Mouse (Mus musculus): ENCODE measurements at regions not wholly inside any gene's neighbourhood (a gene's known extent, or its start where the extent isn't known, plus 50 kb on each side); places are given as distances from the start of the nearest gene placed in this dataset.
A peak's percentile ranks its signal among the peaks of the same experiment; 100 is the strongest.

DNA sequence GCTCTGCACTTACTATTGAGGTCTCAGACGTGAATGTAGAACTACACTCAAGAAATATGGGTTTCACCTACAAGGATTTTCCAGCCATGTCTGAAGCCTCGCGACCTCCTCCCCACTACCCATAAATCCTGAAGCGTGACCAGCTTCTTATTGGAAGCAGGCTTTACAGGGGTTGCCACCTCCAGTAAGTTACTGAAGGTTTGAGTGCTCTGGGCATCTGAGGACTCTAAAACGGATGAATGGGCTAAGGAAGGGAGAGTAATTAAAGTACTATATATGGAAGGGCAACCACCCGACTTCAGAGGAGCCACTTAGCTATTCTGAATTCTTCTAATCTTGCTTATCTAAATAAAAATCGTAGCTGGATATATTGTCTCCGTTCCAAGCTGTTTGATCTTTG, 136.1 kb upstream of the Hmga2 start:
- DNase-seq = no peak

DNA sequence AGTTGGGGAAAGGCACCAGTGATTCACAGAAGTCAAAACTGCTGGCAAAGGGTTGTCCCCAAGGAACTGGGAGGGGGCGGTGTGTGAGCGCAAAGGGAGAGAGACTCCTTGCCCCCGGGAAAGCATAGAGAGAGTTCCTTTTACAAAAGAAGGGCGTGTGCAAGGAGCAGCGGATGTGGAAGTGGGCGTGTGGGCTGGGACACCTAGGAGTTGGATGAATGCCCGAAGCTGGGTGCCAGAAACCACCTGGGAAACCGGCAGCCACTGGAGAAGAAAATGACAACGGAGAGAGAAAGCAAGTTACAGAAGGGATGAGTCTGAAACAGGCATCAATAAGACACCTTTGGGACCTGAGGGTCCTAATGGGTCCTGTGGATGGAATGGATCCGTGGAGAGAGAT, 133.8 kb upstream of the Hmga2 start:
- DNase-seq = no peak

DNA sequence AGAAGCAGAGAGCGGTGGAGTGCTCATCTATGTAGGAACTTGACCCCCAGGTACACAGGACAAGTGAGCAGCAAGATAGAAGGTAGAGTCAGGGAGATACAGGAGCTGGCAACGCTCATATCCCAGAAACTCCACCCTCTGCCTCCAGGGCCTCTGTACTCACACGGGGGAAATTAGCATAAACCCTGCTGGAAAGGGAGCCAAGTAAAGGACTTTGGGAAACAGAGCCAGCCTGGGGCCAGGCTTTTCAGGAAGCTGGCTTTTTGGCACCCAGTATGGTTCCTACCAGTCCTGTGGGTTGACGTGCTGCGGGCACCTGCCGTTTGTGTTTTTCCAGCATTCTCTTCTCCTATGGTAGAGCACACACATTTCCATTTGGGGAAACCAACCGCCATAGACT, 128.2 kb upstream of the Hmga2 start:
- DNase-seq = no peak

DNA sequence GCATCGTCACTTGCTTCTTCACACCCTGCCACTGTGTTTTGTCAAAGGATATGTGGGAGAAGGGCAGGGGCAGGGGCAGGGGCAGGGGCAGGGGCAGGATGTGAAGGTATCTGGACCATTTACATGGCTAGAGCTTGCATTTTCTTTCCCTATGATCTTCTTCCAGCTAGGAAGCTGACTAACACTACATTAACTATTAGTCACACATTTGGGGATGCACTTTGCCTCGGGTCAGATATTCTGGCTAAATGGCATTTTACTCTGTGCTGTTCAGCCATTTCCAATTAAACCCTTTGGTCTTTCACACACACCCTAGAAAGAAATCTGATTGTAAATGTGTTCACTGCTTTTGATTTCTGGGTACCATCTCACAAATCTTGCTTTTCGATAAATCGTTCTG, 126.9 kb upstream of the Hmga2 start:
- no peak for DNase-seq

DNA sequence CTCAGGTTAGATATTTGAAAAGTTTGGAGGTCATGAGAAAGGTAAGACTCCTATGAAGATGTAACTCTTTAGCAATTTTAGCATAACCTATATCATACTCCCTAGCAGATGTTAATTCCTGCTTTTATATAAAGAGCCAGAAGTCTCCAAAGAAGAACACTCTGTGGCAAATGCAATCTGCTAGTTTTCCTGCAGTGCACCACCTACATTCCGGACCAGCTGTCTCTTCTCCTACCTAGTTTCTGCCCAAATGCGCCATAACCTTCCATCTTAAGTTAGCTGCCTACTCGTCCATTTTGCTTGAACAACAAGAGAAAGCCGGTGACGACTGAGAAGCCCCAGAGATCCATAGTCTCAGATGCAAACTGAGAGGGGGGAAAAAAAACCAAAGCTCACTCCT, 124.5 kb upstream of the Hmga2 start:
- DNase-seq = no peak

DNA sequence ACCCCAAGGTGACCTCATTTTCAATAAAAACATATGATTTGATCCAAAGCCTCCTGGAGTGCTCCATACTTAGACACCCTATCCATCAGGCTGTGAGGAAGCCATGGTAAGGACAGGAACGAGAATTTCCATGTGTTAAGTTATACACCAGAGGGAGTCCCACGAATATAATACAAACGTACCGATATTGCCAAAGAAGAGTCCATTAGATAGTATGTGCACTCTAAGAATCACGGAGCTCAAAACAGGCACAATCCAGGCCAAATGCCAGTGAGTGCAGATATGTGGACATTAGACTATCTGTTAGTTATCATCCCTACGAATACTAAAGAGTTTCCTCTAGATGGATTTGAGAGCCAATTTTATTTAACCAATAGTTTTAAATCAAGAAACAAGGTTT, 123.3 kb upstream of the Hmga2 start:
- DNase-seq = no peak

DNA sequence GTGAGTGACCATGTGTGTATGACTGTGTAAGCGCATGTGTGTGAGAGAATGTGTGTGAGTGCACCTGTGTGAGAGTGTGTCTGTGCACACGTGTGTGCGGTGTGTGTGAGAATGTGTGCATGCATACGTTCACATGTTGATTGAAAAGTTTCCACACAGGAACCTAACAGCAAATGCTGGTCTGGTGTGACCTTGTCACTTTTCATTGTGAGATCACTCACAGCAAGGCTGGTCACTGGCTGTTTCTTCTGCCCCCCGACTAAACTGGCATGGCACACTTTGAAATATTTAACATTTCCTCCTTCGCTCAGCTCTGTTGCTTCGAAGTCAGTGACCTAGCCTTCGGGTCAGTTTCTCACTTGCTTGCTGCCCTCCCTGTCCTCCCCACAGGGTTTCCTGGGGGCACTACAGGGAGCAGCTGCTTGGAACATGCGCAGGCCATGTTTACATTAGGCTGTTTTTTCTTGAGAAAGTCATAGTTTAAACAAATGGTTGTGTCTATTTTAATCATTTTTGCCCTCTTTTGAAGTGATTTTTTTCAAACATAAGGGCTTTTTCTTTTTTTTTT, 121.1 kb upstream of the Hmga2 start:
- DNase-seq = no peak

DNA sequence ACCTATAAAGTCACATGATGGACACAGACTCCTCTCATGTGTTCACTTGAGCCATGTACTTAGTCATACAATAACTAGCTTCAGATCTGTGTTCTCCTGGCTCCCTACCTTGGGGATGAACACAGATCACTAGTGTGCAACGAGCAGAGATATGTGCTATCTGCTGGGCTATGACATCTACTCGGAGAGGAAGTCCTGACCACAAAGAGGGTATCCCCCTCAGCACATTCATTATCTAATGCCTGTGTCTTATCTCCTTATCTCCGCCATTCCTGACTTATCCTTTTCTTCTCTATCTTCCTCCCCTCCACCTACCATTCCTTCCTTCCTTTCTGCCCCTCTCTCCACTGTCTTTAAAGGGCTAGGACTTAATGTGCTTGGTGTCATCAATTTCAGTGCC, 118.9 kb upstream of the Hmga2 start:
- no peak for DNase-seq

DNA sequence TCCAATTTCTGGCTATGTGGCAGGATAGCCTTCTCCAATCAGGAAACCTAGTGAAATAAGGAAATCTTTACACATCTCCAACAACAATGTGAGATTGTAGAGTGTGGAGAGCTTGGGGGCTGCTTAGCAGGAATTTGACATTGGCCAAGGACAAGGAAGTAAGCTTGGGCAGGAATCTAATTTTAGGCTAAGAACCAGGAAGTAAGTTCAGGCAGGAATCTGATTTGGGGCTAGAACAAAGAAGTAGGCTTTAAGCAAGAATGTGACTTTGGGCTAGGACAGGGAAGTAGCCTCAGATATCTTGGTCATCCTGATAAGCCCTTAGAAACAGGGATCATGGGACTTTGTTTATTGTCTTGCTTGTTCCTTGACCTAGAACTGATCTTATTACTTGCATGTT, 117.6 kb upstream of the Hmga2 start:
- DNase-seq = no peak

DNA sequence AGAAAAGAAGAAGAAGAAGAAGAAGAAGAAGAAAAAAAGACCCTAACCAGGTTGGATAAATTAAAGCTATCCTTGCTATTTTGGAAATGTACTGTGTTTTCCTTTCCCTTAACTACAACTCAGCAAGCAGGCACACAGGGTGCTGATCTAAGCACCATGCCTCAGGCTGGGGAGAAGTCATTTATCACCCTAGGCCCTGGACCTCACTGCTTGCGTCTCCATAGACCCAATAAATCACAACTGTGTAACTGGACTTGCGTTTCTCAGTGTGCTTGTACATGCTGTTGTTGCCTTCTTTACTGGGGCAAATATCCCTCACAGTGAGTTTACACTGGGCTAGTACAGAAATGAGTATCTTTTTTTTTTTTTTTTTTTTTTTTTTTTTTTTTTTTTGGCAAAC, 113.4 kb upstream of the Hmga2 start:
- no peak for DNase-seq

DNA sequence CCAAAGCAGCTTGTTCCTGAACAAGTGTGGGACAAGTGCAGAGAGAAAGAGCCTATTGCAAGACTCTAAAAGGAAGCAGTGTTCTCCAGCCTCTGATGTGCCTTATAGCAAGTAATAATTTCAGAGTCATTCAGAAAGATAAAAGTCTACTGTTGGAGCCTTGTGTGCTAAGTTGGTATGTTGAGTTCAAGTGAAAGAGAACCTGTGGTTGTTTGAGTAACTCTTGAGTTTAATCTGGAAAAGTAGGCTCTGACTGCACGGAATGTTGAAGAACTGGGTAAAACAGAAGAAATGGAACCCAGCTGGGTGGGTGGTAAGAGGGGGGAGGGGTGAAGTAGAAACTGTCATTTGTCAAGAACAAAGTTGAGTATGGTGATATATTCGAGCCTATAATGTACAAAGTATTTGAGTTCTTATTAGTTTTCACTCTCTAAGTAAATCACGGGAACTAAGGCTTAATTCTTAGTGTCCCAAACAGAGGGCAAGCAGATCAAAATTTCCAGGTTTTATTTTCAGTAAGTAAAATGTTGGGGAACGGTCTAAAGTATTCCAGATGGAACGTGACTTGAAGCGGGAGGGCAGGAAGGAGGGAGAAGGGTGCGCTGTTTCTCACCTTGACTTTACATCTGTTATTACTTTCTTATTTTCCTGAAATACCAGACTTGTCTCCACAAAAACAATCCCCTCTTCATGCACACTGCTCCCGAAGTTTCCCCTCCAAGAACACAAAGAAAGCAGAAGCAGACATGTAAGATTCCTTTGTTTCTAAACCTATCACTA, 111.8 kb upstream of the Hmga2 start:
- no peak for DNase-seq

DNA sequence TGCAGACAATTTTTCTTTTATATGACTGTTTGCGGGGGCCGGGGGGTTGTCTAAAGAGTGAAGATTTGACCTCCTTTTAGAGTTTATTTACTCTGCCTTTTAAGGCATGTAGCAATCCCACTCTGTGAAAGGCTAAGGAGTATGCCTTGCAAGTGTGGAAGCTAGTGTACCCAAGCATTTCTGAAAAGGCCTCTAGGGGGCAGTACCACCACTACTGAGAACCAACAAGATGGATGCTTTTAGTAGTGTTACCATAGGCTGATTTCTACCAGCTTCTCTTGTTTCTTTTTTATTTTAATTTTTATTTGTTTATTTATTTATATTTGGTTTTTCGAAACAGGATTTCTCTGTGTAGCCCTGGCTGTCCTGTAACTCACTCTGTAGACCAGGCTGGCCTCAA, 110.9 kb upstream of the Hmga2 start:
- DNase-seq = peak; percentile 46 to 58

DNA sequence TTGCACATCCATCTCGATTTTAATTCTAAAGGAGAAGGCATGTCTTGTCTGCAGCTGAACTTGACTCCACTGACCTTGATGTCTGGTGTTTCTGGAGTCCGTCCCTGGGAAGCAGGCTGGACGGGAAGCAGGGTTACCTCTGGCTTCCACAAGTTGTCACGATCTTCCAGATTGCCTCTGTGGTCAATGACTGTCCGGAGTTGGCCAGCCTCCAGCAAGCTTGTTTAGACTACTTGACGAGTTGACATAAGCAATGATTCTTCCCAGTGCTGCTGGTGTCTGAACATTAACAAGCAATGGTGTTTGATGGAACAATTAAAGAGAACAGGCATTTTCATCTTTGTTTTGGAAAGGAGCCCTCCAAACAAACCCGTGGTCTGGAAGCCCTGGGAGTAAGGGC, 106.2 kb upstream of the Hmga2 start:
- DNase-seq = no peak

DNA sequence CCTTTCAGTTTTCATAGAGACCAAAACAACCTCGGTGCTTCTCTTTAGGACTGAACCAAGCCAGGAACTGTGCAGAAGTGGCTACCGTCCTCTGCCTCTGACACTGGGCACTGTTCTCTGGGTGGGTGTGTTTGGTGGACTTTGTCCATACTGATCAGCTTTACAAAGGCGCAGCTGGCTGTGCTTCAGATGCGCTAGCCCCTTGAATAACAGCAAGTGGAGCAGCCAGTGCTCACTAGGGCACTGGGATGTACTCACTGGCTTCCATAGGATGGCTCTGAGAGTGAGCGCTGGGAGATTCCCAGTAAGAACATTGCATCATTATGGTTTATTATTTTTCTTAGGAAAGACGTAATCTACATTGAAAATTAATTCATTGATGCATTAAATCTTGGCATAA, 105.3 kb upstream of the Hmga2 start:
- no peak for DNase-seq

DNA sequence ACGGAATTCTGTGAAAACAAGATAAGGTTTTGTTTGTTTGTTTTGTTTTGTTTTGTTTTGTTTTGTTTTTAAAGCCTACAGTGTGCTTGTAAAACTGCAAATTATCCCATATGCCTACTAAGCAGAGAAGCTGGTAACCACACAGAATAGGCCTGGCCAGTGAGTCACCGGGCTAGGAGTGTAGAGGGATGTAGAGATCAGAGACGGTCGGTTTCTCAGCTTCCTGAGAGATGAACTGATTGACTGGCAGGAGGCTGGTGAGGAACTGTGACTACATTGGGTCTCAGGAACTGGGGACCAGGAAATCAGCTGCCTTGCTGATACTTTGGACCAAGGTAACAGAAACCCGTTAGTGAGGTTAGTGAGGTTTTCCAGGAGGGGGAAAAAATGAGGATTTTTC, 100.6 kb upstream of the Hmga2 start:
- DNase-seq = no peak

DNA sequence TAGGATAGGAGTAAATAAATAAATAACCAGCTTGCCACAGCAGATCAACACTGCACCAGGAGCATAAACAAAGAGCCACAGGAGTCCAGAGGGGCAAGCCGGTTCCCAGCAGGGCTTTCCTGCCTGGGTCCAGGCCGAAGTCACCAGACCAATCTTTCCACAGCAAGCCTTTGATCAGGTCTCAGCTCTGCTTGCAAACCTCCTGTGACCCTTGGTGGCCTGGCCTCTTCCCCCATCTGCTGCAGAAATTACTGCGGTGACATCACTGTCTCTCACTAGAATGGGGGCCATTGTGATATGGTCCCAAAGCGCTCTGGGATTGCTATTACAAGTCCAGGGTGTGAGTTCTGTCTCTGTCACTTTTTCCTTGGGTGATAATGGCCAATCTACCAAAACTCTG, 99.9 kb upstream of the Hmga2 start:
- no peak for DNase-seq

DNA sequence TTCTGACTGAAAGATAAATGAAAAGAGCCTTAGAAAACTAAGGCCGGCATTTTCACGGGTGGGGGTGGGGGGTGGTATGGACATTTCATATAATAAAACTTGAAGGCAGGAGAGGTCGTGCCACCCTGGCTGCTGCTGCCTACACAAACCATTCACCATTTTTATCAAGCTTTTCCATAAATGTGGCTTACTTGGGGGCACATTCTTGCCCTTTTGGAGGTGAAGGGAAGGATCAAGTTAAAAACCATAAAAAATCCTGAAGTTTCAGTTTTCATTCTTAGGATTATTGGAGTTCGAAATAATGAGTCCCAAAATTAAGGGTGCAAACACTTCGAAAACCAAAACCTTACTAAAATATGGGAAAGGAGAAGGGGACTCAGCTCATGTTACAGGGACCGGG, 95.1 kb upstream of the Hmga2 start:
- DNase-seq = no peak

DNA sequence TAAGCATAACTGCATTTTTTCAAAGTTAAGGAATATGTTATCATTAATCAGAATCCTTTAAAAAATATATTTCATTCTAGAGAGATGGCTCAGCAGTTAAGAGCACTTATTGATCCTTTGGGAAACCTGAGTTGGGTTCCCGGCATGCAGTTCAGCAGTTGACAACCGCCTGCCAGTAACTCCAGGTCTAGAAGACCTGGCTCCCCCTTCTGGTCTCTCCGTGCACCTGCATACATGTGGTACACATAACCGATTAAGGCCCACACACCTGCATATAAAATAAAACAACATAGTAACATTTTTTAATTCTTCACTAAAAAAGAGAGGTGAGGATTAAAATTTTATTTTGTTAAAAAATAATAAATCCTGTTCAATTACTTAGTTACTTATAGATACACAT, 89.7 kb upstream of the Hmga2 start:
- no peak for DNase-seq

DNA sequence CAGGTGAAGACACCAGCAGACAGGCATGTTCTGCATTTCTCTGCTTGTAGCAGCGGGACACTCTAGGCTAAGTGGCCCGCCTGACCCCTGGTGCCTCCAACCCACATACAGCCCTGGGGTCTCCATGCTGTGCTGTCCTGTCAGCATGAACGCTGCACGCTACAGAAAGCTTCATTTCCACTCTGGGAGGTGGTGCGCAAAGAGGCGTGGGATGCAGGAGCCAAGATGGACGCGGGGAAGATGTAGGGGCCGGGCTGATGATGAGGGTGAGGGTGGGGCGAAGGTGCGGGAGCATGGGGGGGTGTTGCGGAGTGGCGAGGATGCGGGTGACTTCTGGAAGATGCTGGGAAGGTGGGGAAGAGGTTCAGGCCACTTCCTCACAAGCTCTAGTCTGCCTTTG, 88.6 kb upstream of the Hmga2 start:
- DNase-seq = no peak

DNA sequence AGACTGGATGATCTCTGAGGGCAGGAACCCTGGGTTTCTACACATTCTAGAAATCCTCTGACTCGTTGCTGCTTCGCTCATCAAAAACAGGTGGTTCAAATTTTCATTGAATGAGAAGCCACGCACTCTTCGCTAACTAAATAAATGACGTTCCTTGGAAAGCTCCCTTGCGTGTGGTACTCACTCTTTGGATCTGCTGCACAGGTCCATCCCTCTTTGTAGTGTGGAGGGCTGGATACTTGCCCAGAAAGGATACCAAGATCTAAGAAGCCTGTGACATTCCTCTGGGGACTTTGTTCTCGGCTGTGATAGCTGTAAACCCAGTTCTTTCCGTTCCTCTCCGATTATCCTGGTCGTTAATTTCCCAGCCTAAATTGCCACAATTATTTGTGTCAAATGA, 87.7 kb upstream of the Hmga2 start:
- no peak for DNase-seq

DNA sequence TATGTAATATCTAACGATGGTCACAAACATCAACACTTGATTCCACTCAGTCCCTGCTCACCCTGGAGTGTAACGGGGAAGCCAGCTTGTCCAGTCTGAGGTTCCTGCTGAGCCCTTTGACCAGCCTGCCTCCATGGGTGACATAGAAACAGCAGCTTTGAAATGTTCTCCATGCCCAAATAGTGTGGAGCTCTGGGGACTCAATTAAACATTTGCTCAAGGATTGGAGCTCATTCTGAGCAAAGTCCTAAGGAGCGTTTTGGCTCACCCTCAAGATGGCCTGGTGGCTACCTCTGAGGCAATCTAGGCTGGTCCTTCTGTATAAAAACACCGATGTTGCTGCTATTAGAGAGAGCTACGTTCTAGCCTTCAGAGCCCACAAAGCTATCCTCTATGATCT, 85.6 kb upstream of the Hmga2 start:
- no peak for DNase-seq

DNA sequence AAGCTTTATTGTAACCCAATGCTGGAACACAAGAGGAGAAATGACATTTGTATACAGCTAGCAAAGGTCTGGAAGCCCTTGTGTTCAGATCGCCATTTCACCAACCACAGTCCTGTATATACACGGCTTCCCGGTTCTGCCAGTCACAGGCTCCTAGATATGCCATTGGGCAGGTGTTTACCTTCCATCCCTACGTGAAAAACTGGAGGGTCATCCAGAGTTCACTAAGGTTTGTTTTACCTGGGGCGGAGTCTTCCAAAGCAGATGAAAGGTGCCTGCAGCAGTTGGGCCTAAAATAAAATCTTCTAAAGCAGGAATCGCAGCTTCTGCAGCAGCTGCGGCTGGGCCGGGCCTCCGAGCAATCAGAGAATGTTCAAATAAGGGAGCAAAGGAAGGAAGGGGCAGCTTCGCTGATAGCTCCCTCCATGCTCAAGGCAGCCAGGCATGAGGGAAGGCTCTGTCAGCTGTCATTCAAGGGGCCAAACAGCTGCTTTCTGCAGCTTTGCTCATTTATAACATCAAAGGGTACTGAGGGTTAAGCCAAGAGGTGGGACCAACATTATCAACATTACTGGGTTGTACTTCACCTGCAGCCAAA, 81.7 kb upstream of the Hmga2 start:
- DNase-seq = no peak

DNA sequence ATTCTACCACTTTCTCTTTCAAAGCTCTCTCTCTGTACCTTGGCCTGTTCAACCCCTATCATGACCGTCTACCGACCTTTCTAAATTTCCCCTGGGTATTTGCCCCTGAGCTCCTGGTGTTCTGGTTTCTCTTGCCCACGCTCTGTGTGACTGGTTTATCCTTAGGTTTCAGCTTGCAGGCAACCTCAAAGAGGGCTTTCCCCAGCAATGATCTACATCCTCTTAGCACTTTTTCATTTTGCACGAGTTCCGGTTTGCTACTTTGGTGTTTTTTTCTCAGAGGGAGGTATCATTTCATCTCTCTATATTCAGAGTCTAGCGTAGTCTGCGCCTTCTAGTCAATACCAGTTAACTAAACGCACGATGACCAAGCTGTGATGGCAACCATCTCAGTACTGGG, 79.8 kb upstream of the Hmga2 start:
- DNase-seq = no peak

DNA sequence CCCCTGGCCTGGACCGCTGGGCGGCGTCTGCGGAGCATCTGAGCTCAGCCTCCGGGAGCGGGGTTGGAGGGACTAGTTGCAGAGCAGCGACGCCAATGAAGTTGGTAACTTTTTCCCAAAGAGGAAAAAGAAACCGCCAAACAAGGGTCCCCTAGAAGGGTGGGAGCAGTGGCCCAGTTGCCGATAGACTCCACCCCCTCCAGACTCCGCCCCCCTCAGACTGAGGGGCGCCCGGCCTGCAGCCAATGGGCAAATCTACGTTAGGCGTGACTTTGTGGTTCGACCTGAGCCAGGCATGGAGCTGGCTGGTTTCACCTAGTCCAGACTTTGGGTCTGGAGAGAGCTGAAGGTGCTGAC, 76.8 kb upstream of the Hmga2 start:
- DNase-seq = peak in 1 of 2 experiments; percentile 4
